Mouse (Mus musculus): ENCODE measurements around the gene Zbtb16. TPM values are rescaled to one million over a fixed set of nuclear protein-coding genes. Genes with fewer than 3 reads are reported as not detected.

Gene Zbtb16
- polyA plus RNA-seq, 1 experiment from 2014 or later: 7.9 TPM

DNA sequence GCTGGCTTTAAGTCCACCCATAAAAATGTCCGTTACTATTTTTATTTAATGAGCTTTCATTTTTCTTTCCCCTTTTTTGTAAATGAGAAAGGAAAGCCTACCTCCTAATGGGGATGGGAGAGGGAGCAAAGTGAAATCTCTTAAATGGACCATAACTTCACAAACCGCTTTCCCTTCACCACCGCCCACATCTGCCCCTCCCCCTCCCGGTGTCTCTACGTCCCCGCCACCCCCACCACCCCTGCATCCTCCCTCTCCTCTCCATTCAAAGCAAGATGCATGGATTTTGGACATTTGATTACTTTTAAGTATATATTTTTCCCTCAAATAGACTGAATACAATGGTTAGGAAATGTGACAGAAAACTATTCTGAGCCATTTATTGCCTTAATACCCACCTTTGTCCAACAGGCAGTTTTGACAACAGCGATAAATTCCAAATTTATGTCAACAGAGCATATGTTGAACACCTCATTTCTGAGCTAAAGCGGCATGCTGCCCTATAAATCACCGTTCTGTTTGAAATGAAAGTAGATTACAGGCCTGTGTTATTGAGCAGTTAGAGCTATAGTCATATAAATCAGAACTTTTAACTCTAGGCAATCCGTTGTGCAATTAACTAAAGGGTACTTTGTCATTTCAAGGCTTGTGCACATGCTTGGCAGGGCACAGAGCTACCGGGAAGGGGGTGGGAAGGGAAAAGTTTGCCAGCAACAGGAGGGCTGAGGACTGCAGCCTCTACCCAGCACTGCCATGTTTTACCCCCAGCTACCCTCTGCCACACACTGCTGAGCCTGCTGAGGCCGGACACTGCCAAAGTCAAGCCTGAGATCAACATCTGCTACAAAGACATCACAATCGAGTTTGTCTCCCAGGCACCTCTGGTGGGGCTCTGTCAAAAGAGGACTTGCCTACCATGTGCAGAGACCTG is 78.1 kb downstream of the Zbtb16 start:
- Histone ChIP-seq H3K4me3 (no peak overlapping the region), H3K27me3 (replicated peaks) (no peaks in the 10 kb centered on the region), H3K9ac (no peak overlapping the region), H3K4me2 (no peak overlapping the region), H3K4me1 (peaks cover 26% of the 10 kb centered on the region), H3K27ac (no peak overlapping the region), H3K36me3 (replicated peaks) (no peaks in the 10 kb centered on the region), H3K9me3 (no peaks in the 10 kb centered on the region)
- no peak for ATAC-seq (replicated peaks)
- 56% methylated on average over 13 of the region's 13 CpGs for WGBS

- ATAC-seq (replicated peaks): peak; percentile 59
- H3K36me3 ChIP-seq (replicated peaks): no peaks in the 10 kb centered on the region
- 14% methylated on average over 10 of the region's 10 CpGs for WGBS
- no peaks in the 10 kb centered on the region for H3K27me3 ChIP-seq (replicated peaks)
- H3K9me3 ChIP-seq: no peaks in the 10 kb centered on the region
- no peak overlapping the region for H3K4me2 ChIP-seq
- no peak overlapping the region for H3K9ac ChIP-seq
- H3K4me1 ChIP-seq: peaks cover 24% of the 10 kb centered on the region
- peak overlapping the region; percentile 41; the same call in 1 of the 2 replicates for H3K27ac ChIP-seq
- H3K4me3 ChIP-seq: no peak overlapping the region
Observed at GRCm38 (mm10) chr9:48756261-48756812, 79.7 kb downstream of the Zbtb16 start.

DNA sequence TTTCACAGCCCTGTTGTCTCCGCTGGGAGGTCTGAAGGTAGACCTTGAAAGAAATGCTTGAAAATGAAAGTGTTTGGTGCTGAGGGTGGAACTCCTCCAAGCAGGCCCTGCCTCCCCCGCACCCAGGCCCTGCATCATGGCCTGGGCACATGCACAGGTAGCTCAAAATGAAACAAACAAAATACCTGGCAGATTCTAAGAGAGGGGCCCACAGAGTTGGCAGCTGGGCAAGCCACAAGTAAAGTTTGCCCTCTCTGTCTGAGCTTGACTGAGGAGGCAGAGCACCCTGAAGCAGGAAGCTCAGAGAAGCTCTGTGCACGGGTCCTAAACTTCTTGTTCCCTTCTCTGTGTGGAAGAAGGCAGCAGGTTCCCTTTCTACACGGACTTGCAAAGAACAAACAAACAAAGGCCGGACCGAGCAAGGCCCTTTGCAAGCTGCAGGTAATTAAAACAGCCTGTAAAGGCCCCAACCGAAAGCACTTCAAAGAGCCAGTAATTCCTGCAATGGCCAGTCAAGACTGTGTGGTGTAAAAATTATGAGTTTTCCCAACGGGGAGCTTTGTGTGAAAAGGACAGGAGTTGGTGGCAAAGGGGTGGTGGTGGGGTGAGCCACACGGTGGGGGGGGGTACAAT is 80.5 kb downstream of the Zbtb16 start:
- Histone ChIP-seq H3K36me3 (replicated peaks) (no peaks in the 10 kb centered on the region), H3K27ac (peak overlapping the region; percentile 41; the same call in 1 of the 2 replicates), H3K9me3 (no peaks in the 10 kb centered on the region), H3K4me2 (no peak overlapping the region), H3K9ac (no peak overlapping the region), H3K4me1 (peaks cover 20% of the 10 kb centered on the region), H3K4me3 (no peak overlapping the region), H3K27me3 (replicated peaks) (no peaks in the 10 kb centered on the region)
- ATAC-seq (replicated peaks): no peak
- WGBS: 38% methylated on average over 9 of the region's 9 CpGs

- 97% methylated on average over 6 of the region's 6 CpGs for WGBS
- Histone ChIP-seq H3K27ac (no peak overlapping the region), H3K27me3 (replicated peaks) (no peaks in the 10 kb centered on the region), H3K36me3 (replicated peaks) (no peaks in the 10 kb centered on the region), H3K9ac (no peak overlapping the region), H3K4me2 (no peak overlapping the region), H3K9me3 (no peaks in the 10 kb centered on the region), H3K4me1 (peaks cover 13% of the 10 kb centered on the region), H3K4me3 (no peak overlapping the region)
- no peak for ATAC-seq (replicated peaks)
Observed at GRCm38 (mm10) chr9:48754418-48754817, 81.6 kb downstream of the Zbtb16 start.

- ATAC-seq (replicated peaks): no peak
- Histone ChIP-seq H3K27ac (no peak overlapping the region), H3K4me3 (no peak overlapping the region), H3K27me3 (replicated peaks) (no peaks in the 10 kb centered on the region), H3K36me3 (replicated peaks) (no peaks in the 10 kb centered on the region), H3K4me1 (peaks cover 13% of the 10 kb centered on the region), H3K9ac (no peak overlapping the region), H3K9me3 (no peaks in the 10 kb centered on the region), H3K4me2 (no peak overlapping the region)
- 91% methylated on average over 6 of the region's 6 CpGs for WGBS
Observed at GRCm38 (mm10) chr9:48753881-48754280, 82.1 kb downstream of the Zbtb16 start.

DNA sequence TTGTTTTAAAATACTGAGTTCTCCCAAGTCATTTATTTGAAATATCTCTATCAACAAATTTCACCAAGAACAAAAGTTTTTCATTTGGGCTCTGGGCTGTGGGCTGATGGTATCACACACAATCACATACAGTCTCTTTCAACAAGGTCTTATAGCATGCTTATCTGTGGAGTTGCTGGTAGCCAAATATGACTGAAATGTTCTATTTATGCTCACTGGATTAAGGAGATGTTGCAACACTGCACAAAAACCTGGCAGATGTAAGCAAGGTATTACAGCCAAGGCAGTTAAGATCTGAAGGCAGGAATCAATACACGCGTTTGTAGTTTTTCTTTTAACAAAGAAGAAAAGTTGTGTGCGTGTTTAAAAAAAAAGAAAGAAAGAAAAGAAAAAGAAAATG is 84.1 kb downstream of the Zbtb16 start:
- no peaks in the 10 kb centered on the region for H3K9me3 ChIP-seq
- peaks cover 11% of the 10 kb centered on the region for H3K4me1 ChIP-seq
- H3K4me2 ChIP-seq: no peak overlapping the region
- no peak overlapping the region for H3K4me3 ChIP-seq
- H3K36me3 ChIP-seq (replicated peaks): no peaks in the 10 kb centered on the region
- H3K9ac ChIP-seq: no peak overlapping the region
- no peak for ATAC-seq (replicated peaks)
- H3K27me3 ChIP-seq (replicated peaks): no peaks in the 10 kb centered on the region
- no peak overlapping the region for H3K27ac ChIP-seq
- 83% methylated on average over 3 of the region's 3 CpGs for WGBS

DNA sequence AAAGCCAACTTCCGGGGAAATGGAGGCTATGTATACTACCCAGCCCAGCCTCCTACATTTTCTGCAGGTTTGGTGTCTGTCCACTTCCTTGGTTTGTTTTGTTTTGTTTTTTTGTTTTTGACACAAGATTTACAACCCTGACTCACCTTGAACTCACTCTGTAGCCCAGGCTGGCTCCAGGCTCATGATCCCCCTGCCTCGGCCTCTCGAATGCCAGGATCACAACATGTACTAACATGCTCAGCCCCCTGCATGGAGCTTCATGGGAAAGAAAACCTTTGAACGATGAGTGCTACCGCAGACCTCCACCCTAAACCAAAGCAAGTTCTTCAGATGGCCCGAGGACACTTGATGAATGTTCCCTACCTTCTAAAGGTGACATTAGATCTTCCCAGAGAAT is 86.4 kb downstream of the Zbtb16 start:
- 94% methylated on average over 6 of the region's 6 CpGs for WGBS
- no peak for ATAC-seq (replicated peaks)
- Histone ChIP-seq H3K36me3 (replicated peaks) (no peaks in the 10 kb centered on the region), H3K4me2 (no peak overlapping the region), H3K27me3 (replicated peaks) (no peaks in the 10 kb centered on the region), H3K9ac (no peak overlapping the region), H3K4me3 (no peak overlapping the region), H3K4me1 (peaks cover 4% of the 10 kb centered on the region), H3K9me3 (no peaks in the 10 kb centered on the region), H3K27ac (no peak overlapping the region)

GRCm38 (mm10) chr9:48749168-48749567 is 86.9 kb downstream of the Zbtb16 start:
- no peak overlapping the region for H3K4me2 ChIP-seq
- no peak overlapping the region for H3K9ac ChIP-seq
- H3K36me3 ChIP-seq (replicated peaks): no peaks in the 10 kb centered on the region
- H3K4me1 ChIP-seq: peaks cover 8% of the 10 kb centered on the region
- H3K27ac ChIP-seq: no peak overlapping the region
- 85% methylated on average over 4 of the region's 4 CpGs for WGBS
- ATAC-seq (replicated peaks): no peak
- H3K4me3 ChIP-seq: no peak overlapping the region
- H3K9me3 ChIP-seq: no peaks in the 10 kb centered on the region
- no peaks in the 10 kb centered on the region for H3K27me3 ChIP-seq (replicated peaks)

DNA sequence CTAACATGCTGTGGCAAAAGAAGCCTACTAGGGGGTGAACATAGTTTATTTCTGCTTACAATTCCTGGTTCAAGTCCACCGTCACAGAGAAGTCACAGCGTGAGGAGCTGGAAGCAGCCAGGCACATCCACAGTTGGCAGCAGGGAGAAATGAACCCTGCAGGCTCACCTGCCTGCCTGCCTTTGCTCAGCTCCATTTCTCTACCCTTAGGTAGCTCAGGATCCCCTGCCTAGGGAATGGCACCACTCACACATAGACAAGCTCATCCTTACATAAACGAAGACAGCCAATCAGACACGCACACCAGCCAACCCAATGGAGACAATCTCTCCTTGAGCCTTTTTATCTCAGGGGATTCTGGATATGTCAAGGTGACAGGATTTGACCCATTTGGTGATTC is 87.3 kb downstream of the Zbtb16 start:
- Histone ChIP-seq H3K4me2 (no peak overlapping the region), H3K36me3 (replicated peaks) (no peaks in the 10 kb centered on the region), H3K9ac (no peak overlapping the region), H3K4me3 (no peak overlapping the region), H3K9me3 (no peaks in the 10 kb centered on the region), H3K27ac (no peak overlapping the region), H3K27me3 (replicated peaks) (no peaks in the 10 kb centered on the region), H3K4me1 (peaks cover 12% of the 10 kb centered on the region)
- WGBS: 93% methylated on average over 4 of the region's 4 CpGs
- ATAC-seq (replicated peaks): no peak

- Histone ChIP-seq H3K27me3 (replicated peaks) (no peaks in the 10 kb centered on the region), H3K4me3 (no peak overlapping the region), H3K27ac (no peak overlapping the region), H3K9me3 (no peaks in the 10 kb centered on the region), H3K9ac (no peak overlapping the region), H3K4me1 (peaks cover 12% of the 10 kb centered on the region), H3K36me3 (replicated peaks) (no peaks in the 10 kb centered on the region), H3K4me2 (no peak overlapping the region)
- WGBS: 87% methylated on average over 4 of the region's 4 CpGs
- no peak for ATAC-seq (replicated peaks)
Observed at GRCm38 (mm10) chr9:48748216-48748615, 87.8 kb downstream of the Zbtb16 start.

- Histone ChIP-seq H3K9ac (no peak overlapping the region), H3K36me3 (replicated peaks) (no peaks in the 10 kb centered on the region), H3K27me3 (replicated peaks) (no peaks in the 10 kb centered on the region), H3K4me1 (peaks cover 12% of the 10 kb centered on the region), H3K9me3 (no peaks in the 10 kb centered on the region), H3K4me3 (no peak overlapping the region), H3K27ac (no peak overlapping the region), H3K4me2 (no peak overlapping the region)
- no peak for ATAC-seq (replicated peaks)
- WGBS: 91% methylated on average over 10 of the region's 10 CpGs
Observed at GRCm38 (mm10) chr9:48746506-48746905, 89.5 kb downstream of the Zbtb16 start.

GRCm38 (mm10) chr9:48745347-48746119 is 90.5 kb downstream of the Zbtb16 start:
- Histone ChIP-seq H3K9me3 (no peaks in the 10 kb centered on the region), H3K27ac (no peak overlapping the region), H3K36me3 (replicated peaks) (no peaks in the 10 kb centered on the region), H3K27me3 (replicated peaks) (no peaks in the 10 kb centered on the region), H3K4me2 (no peak overlapping the region), H3K4me3 (no peak overlapping the region), H3K9ac (no peak overlapping the region), H3K4me1 (peaks cover 18% of the 10 kb centered on the region)
- ATAC-seq (replicated peaks): no peak
- WGBS: 70% methylated on average over 5 of the region's 5 CpGs

All from midbrain, embryonic 15.5 days (tissue).